Mouse (Mus musculus) heart, adult 2 months (tissue): Measurements from ENCODE around the gene Grin2b. TPM values are rescaled to one million over a fixed set of nuclear protein-coding genes. Genes with fewer than 3 reads are reported as not detected.

Experiments
- DNase-seq, 2 experiments: peaks; one replicate each; pipeline ENCODE4 v3.0.0; 2021
- H3K27ac ChIP-seq: fragments of 200-600 bp; 2 replicates; pipeline ENCODE4 v1.8.1; 2022
- H3K27me3 ChIP-seq: fragments of 200-500 bp; 2 replicates; pipeline ENCODE4 v1.6.1; 2012; ENCODE audit warnings: mild to moderate bottlenecking, low read length, inconsistent platforms, mixed read lengths; ENCODE audit not compliant: control insufficient read depth, insufficient read depth
- H3K36me3 ChIP-seq: fragments of 200-500 bp; 2 replicates; pipeline ENCODE4 v1.6.1; 2012; ENCODE audit warnings: low read length, inconsistent platforms; ENCODE audit not compliant: control insufficient read depth, insufficient read depth
- H3K4me1 ChIP-seq: fragments of 200-500 bp; 2 replicates; pipeline ENCODE4 v1.6.1; 2011; ENCODE audit warnings: low read length; ENCODE audit not compliant: control insufficient read depth, insufficient read depth
- H3K4me3 ChIP-seq: fragments of 200-600 bp; 2 replicates; pipeline ENCODE4 v1.8.1; 2022
- H3K79me2 ChIP-seq: fragments of 200-500 bp; replicated peaks from 2 replicates; pipeline ENCODE4 v1.6.1; 2012; ENCODE audit warnings: mild to moderate bottlenecking, inconsistent platforms, low read length, moderate library complexity, mixed read lengths; ENCODE audit not compliant: control insufficient read depth, insufficient read depth
- H3K9ac ChIP-seq: fragments of 200-500 bp; 2 replicates; pipeline ENCODE4 v1.6.1; 2012; ENCODE audit warnings: low read depth, mild to moderate bottlenecking, control low read depth, inconsistent platforms, low read length, mixed read lengths
- CTCF ChIP-seq: fragments of 200-600 bp; IDR thresholded peaks from 2 replicates; pipeline ENCODE4 v1.8.1; 2022; ENCODE audit warnings: antibody characterized with exemption, mild to moderate bottlenecking, moderate library complexity
- EP300 ChIP-seq: fragments of 200-500 bp; IDR thresholded peaks from 2 replicates; pipeline ENCODE4 v1.6.1; 2011; ENCODE audit warnings: low read depth, low read length, control low read depth; ENCODE audit not compliant: insufficient read depth
- POLR2A ChIP-seq: fragments of 200-500 bp; IDR thresholded peaks from 2 replicates; pipeline ENCODE4 v1.6.1; 2011; ENCODE audit warnings: mild to moderate bottlenecking, low read depth, low read length, control low read depth; ENCODE audit not compliant: insufficient read depth
- WGBS: fragments of 180-500 bp; shearing (Covaris S2); methylation state at CpG from one replicate; pipeline ENCODE4 v1.1.7; 2018; 5-methylcytosine and 5-hydroxymethylcytosine counted together
- intact Hi-C: fragments of 180-260 bp; cut with DNase I; formaldehyde crosslinking; loops from one replicate; pipeline ENCODE4 v1.15.1; 2025
- polyA plus RNA-seq: library from polyadenylated mRNA; depleted of rRNA; stranded (reverse); fragments of >200 nt; gene quantifications from 2 replicates; pipeline ENCODE4 v1.2.3, GENCODE M21; 2012
- total RNA-seq, 2 experiments: library from RNA; stranded (reverse); gene quantifications; 2 replicates each; pipeline ENCODE4 v1.2.3; 2021

The Grin2b gene
- total and polyA plus RNA-seq, 3 experiments: 0.02 TPM; not detected in 2

- 73% methylated on average over 7 of the region's 7 CpGs for WGBS
- Histone ChIP-seq H3K36me3 (no peaks in the 10 kb centered on the region), H3K9ac (no peak overlapping the region), H3K27me3 (no peaks in the 10 kb centered on the region), H3K4me1 (no peaks in the 10 kb centered on the region), H3K79me2 (no peaks in the 10 kb centered on the region), H3K27ac (no peak overlapping the region), H3K4me3 (no peak overlapping the region)
- no peak for DNase-seq
- TF ChIP-seq EP300: no peak
- no peak for TF ChIP-seq CTCF
- no peak for TF ChIP-seq POLR2A
- intact Hi-C loops: no loop called here
Measured at GRCm38 (mm10) chr6:136046091-136046490, 127.2 kb downstream of the Grin2b start.

DNA sequence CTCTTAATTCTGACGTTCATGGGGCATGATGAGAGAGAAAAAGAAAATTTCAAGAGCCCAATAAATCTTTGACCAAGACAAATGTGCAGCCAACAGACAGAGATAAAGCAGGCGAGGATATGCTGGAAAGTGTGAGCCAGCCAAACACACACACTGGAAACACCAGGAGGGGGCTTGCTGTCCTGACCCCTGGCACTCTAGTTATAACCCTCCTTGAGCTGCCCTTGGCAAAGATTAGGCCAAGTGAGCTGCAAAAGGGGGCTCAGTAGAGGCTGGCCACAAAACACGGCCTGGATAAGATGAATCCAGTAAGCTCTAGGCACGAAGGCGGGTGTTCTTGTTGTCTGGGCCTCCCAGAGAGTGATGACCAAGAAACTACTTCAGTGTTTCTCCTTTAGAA lies 128.8 kb downstream of the Grin2b start:
- TF ChIP-seq CTCF (no peak), POLR2A (no peak), EP300 (no peak)
- no peak overlapping the region for H3K9ac ChIP-seq
- no peaks in the 10 kb centered on the region for H3K4me1 ChIP-seq
- H3K79me2 ChIP-seq: no peaks in the 10 kb centered on the region
- intact Hi-C loops: no loop called here
- H3K36me3 ChIP-seq: no peaks in the 10 kb centered on the region
- H3K27me3 ChIP-seq: no peaks in the 10 kb centered on the region
- no peak for DNase-seq
- WGBS: 70% methylated on average over 5 of the region's 5 CpGs
- H3K27ac ChIP-seq: no peak overlapping the region
- no peak overlapping the region for H3K4me3 ChIP-seq

- Histone ChIP-seq H3K36me3 (no peaks in the 10 kb centered on the region), H3K4me1 (no peaks in the 10 kb centered on the region), H3K27ac (no peak overlapping the region), H3K79me2 (no peaks in the 10 kb centered on the region), H3K9ac (no peak overlapping the region), H3K27me3 (no peaks in the 10 kb centered on the region), H3K4me3 (no peak overlapping the region)
- intact Hi-C loops: no loop called here
- 58% methylated on average over 3 of the region's 3 CpGs for WGBS
- TF ChIP-seq EP300 (no peak), POLR2A (no peak), CTCF (no peak)
- no peak for DNase-seq
Measured at GRCm38 (mm10) chr6:136042375-136042774, 130.9 kb downstream of the Grin2b start.

GRCm38 (mm10) chr6:136041821-136042220 lies 131.5 kb downstream of the Grin2b start:
- no peaks in the 10 kb centered on the region for H3K36me3 ChIP-seq
- H3K9ac ChIP-seq: no peak overlapping the region
- no peaks in the 10 kb centered on the region for H3K4me1 ChIP-seq
- no peak overlapping the region for H3K4me3 ChIP-seq
- intact Hi-C loops: no loop called here
- 87% methylated on average over 8 of the region's 8 CpGs for WGBS
- no peak for DNase-seq
- H3K27me3 ChIP-seq: no peaks in the 10 kb centered on the region
- no peaks in the 10 kb centered on the region for H3K79me2 ChIP-seq
- H3K27ac ChIP-seq: no peak overlapping the region
- TF ChIP-seq POLR2A (no peak), CTCF (no peak), EP300 (no peak)

DNA sequence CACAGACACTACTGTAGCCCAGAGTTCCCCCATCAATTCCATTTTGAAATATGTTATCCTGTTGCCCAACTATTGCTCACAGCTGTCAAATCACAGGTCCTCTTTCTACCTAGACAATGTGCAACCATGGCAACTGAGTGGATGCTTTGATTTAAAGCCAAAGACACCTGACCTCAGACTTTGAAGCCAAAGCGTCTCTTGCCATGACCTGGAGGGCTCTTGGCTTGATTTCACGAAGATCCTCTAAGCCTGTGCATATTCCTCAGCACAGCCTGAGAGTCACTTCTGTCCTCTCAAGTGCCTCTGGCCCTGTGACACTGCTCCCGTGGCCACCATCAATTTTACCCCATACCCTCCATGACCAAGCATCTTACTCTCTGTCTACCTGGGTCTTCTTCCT lies 132.4 kb downstream of the Grin2b start:
- Histone ChIP-seq H3K4me1 (no peaks in the 10 kb centered on the region), H3K27me3 (no peaks in the 10 kb centered on the region), H3K79me2 (no peaks in the 10 kb centered on the region), H3K36me3 (no peaks in the 10 kb centered on the region), H3K4me3 (no peak overlapping the region), H3K9ac (no peak overlapping the region), H3K27ac (no peak overlapping the region)
- TF ChIP-seq POLR2A (no peak), CTCF (no peak), EP300 (no peak)
- intact Hi-C loops: no loop called here
- 75% methylated on average over 3 of the region's 3 CpGs for WGBS
- DNase-seq: no peak

DNA sequence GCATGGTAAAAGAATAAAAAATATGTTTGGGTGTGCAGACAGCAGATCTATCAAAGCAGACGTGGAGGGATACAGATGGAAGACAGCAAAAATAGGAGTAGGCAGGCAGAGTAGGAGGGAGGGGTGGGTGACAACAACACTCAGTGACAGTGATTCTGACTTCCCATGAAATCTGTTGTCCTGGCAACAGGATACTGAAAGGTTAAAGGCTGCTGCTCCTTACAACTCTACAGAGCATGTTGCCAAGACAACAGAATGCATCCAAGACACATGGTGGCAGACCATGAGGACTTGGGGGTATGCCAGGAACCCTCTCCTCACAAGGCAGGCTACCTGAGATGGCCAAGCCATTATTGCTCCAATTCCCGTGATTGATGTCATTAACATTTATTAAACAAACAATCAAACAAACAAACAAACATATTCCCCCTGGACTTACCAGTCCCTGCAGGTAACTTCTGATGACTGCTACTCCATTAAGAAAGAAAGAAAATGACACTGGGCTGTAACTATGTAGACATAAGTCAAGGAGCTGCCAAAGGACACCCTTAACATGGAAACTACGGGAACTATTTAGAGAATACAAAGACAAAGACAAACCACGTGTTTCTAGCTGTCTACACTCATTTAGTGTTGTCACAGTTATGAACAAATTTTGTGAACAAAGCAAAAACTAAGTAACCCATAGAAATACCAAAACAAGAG lies 143.9 kb downstream of the Grin2b start:
- intact Hi-C loops: no loop called here
- Histone ChIP-seq H3K27ac (no peak overlapping the region), H3K4me1 (no peaks in the 10 kb centered on the region), H3K36me3 (no peaks in the 10 kb centered on the region), H3K9ac (no peak overlapping the region), H3K4me3 (no peak overlapping the region), H3K79me2 (0 out of 2 replicates have a peak, but pooled peaks cover 2% of the 10 kb centered on the region), H3K27me3 (no peaks in the 10 kb centered on the region)
- 62% methylated on average over 4 of the region's 4 CpGs for WGBS
- TF ChIP-seq CTCF: no peak
- TF ChIP-seq POLR2A: no peak
- TF ChIP-seq EP300: no peak
- no peak for DNase-seq
